Mouse (Mus musculus): Measurements from ENCODE around the gene Fam241a.

Gene Fam241a

DNA sequence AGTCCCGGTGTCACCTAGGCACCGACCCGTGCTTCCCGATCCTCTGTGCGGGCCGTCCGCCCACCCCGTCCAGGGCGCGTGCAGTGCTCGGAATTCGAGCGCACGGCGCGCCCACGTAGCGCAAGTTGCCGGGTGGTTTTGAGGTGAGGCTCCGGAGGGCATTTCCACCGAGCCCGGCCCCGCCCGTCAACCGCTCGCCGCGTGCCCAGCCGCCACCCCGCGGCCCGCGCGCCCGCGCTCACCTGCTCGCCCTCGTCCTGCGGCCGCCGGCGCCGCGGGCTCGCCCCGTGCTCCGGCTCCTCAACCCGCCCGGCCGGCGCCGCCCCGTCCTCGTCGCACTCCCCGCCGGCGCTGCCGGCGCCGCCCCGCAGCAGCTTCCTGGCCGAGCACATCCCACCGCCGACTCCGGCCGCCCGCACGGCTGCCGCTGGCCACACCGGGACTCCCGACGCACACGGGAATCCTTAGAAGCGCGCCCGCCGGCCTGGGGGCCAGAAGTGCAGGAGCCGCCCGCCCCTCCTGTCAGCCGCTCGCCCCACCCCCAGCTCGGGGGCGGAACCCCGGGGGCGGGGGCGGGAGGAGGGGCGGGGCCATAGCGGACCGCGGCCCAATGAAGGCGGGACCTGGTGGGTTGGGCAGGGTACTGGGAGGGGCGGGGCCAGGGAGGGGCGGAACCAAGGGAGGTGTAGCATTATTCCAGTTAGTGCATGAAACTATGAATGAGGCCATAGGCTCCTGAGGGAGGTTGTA is at the start of gene Fam241a:
Gene Fam241a, minus strand, starts transcription at position 533 of the 750 bp plus-strand sequence.
- peak; percentile 47 to 63 for DNase-seq (ENCODE audit: low spot score in 2 of 2)

DNA sequence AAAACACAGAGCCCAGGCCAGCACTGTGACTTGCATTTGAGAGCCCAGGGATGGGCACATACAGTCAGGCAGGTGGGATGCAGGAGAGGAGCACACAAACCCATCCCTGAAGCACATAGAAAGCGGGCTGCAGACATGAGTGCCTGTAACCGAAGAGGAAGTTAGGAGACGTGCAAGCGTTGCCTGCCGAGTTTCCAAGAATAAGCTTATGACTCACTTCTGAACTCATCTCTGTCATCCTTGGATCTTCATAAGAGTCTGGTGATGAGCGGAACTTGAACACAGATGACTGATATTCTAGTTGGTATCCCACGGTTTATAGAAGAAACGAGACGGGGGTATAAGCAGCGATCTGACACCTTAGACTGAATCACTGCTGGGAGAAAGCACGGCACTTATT is 36.3 kb upstream of the Fam241a start:
- DNase-seq (ENCODE audit: low spot score in 2 of 2) = peak; percentile 16 to 21

DNA sequence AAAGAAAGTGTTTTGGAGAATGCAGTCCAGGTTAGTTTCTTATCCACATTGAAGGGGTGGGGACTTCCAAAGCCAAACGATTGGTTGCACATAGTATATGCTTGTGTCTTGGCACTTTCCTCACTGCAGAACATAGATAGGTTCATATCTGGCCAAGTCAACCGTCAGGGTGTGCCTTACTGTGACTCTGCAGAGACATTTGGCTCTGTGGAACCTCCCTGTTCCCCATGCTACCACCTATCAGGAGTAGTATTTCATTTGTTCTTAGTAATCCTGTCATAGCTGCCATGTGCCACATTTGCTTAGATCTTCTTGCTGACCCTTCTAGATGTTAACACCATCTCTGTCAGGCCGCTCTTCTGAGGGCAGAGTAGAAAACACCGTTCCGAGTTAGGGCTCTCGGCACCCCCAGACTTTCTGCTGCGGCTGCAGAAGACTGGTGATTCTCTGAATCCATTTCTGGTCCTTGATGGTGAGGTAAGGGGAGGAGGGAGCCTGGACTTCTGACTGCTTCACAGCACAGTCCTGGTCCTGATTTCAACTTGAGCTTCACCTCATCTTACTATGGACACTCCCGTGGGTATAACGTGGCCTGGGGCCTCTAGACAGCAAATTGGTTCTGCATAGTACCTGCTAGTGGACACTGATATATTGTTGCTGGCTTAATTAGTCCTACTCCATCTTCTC is 34.3 kb upstream of the Fam241a start:
- DNase-seq (ENCODE audit: low spot score in 2 of 2) = no peak

DNA sequence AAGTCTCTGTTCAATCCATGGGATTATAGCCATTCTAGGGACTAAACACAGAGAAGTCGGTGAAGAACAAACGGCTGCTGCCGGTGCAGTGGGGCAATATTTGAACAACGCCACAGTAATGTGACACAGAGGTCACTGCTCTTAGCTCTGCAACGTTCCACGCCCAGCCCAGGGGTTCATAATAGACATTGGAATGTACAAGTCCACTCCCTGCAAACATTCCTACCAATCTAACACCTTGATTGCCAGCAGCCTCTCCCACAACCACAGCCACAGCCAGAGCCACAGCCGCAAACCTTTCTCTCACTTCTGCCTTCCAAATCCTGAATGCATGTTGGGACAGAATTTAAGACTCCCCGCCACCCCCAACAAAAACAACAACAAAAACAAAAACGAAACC is 33.8 kb upstream of the Fam241a start:
- DNase-seq (ENCODE audit: low spot score in 2 of 2) = no peak

DNA sequence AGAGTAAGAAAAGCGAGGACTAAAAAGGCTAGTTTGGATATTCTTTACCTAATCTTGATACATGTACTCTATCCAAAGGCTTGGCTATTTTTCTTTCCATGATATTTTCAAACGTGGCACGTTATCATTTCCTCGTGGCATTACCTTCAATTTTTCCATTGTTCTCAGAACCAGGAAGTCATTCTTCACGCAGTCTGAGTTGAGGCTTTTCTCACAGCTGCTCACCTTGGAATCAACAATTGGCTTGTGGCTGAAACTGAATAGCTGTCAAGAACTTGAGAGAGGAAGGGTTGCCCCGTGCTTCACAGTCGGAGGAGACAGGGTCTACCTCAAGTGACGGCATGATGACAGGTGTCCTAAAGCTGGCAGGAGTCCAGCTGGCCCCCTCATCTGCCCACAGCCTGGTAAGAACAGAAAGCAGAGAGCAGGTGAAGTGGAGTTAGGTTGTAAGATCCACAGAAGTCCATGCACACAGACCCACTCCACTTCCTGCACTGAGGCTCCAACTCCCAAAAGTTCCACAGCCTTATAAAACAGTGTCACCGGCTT is 30.6 kb upstream of the Fam241a start:
- DNase-seq (ENCODE audit: low spot score in 2 of 2) = no peak

DNA sequence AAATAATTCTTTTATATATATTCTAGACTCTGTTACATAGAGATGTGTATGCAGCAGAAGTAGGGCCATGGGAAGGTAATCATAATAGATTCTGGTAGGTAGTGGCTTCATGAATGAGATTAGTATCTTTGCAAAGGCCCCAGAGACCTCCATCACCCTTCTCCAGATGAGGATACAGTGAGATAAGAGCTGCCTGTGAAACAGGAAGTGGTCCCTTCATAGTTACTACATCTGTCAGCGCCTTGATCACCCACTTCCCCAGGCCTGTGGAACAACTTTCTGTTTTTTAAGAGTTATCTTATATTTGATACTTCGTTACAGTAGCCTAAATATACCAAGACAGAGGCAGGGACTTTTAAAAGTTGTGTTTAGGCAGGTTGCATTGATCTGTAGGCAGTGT is 28.3 kb upstream of the Fam241a start:
- DNase-seq (ENCODE audit: low spot score in 2 of 2) = no peak

DNA sequence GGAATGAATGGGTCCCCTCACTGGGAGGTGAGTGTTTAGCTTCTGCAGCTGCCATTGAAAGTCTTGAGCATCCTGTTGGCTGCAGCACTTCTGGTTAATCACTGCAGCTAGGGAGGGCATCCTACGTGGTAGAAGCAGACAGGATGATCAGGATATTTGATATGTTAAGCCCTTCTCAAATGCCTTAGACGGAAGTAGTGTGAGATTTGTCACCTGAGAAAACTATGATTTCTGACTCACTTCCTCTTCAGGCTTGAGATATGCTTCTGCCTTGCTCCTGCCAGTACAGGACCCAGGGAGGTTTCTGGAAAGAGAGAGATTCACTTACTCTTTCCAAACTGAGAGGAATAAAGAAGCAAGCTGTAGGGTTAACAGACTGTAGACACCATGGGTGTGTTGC is 27.1 kb upstream of the Fam241a start:
- DNase-seq (ENCODE audit: low spot score in 2 of 2) = no peak

DNA sequence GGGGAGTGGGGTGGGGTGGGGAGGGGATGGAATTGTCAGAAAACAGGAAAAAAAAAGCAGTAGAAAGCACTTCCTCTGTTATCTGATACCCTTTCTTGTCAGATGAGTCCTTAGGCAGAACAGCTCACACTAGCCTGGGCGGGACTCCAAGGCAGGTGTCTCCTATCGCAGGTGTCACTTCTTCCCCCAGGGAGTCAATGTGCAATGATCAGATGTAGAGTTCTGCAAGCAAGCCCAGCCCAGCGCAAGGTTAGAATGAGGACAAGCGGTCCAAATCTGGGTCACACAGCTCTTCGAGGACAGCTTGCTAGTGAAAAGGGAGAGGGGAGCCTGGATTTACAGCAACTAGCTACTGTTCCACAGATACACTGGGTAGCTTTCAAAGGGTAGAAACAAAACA is 26.0 kb upstream of the Fam241a start:
- DNase-seq (ENCODE audit: low spot score in 2 of 2) = no peak

DNA sequence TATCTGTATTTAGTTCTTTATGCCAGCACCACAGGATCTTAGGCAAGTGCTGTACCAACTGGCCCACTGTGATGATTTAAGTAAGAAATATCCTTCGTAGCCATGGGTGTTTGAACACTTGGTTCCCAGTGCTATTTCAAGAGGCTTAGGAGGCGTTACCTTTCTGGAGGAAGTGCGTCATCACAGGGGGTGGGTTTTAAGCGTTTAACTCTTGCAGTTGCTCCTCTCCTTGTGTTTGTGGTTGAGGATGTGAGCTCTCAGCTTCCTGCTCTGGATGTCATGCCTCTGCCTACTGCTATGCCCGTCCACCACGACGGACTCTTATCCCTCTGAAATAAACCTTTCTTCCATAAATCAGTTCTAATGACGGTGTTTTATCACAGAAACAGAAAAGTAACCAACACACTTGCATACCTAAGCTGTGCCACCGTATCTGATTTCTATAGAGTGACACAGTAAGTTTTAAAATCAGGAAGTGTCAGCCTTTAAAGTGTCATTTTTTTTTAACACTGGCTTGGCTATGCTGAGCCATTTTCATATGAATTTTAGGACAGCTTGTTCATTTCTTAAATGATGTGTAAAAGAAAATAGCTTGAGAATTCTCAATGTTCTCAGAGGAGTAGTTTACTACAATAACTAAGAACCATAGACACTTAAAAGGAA is 22.0 kb upstream of the Fam241a start:
- DNase-seq (ENCODE audit: low spot score in 2 of 2) = no peak

DNA sequence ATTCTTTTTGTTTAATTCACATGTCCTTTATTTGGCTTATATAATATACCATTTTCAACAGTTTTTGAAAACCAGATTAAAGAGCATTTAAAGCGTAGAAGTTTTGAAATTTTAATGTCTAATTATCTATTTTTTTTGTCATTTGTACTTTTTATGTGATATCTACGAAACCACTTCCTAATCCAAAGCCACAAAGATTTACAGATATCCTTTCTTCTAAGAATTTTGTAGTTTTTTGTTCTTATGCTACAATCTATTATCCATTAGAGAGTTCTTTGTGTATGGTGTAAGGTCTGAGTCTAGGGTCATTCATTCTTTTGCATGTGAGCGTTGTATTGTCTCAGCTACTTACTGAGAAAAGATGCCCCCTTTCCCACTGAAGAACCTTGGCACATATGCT is 21.4 kb upstream of the Fam241a start:
- no peak for DNase-seq (ENCODE audit: low spot score in 2 of 2)

DNA sequence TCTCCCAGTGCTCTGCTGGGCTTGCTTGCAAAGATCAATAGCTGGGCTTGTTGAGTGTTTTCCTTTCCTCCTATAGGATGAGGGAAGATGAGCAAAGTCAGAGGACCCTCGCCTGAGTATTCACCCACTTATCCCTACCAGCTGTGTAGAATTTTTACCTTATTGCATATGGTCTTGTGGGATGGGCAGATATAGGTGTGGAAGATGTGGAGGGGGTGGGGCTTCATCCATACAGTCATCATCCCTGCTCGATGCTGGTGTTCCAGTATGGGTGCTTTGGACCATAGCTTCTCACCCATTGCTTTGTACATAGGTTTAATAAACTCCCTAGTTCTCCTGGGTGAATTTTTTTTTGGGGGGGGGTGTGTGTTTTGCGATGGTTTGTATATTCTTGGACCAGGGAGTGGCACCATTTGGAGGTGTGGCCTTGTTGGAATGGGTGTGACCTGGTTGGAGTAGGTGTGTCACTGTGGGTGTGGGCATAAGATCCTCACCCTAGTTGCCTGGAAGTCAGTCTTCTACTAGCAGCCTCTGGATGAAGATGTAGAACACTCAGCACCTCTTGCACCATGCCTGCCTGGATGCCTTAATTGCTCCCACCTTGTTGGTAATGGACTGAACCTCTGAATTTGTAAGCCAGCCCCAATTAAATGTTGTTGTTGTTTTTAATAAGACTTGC is 19.7 kb upstream of the Fam241a start:
- DNase-seq (ENCODE audit: low spot score in 2 of 2) = no peak

DNA sequence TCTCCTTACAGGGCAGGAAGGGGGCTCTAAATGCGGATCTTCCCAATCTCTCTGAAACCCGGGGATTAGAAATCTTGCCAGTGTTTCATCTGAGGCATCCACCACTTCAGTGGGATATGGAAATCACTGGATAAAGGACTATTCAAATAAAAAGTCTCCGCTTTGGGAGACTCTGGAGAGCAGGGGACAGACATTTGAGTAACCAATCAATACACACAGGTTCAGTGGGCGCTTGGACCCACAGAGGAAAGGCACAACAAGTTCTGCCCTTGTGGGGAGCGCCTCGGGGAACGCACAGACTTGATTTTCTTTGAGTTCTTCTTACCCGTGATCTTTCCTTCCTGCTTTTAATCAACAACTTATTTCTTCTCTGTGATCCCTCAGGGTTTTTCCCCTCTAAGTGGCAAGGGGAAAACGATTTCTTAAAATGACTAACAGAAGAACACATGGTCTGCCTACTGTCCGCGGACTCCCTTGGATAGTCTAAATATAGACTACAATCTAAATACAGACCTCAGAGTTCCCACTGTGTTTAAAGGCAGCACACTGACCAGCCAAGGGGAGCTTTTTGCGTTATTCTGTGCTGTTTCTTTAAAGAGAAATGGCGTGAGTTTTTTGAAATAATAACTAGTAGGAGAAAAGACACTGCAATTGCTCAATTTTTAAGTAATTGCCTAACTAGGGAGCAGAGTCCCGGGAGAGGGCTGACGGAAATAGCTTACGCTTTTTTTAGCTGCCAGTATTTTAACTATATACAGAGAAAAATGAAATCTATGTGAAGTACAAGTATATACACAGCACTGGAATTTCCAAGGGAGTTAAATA is 18.0 kb upstream of the Fam241a start:
- peak in 1 of 2 experiments; percentile 14 for DNase-seq (ENCODE audit: low spot score in 2 of 2)

DNA sequence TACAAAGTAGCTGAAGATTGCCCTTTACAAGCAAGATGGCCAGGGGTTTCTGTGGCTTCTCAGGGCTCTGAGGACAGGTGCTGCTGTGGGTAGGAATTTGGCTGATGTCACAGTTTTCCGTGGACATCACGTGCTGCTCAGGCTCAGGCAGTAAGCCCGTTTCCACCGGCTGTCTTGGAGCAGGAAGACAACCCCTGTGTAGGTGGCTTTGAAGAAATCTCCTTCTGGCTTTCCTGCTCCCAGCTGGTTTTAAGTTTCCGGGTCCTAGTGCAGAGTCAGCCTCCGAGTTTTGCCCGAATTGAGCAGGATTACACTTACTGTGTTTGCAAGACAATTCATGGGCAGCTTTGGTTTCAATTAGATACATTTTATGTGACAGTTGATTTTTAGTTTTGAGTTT is 13.8 kb upstream of the Fam241a start:
- no peak for DNase-seq (ENCODE audit: low spot score in 2 of 2)

DNA sequence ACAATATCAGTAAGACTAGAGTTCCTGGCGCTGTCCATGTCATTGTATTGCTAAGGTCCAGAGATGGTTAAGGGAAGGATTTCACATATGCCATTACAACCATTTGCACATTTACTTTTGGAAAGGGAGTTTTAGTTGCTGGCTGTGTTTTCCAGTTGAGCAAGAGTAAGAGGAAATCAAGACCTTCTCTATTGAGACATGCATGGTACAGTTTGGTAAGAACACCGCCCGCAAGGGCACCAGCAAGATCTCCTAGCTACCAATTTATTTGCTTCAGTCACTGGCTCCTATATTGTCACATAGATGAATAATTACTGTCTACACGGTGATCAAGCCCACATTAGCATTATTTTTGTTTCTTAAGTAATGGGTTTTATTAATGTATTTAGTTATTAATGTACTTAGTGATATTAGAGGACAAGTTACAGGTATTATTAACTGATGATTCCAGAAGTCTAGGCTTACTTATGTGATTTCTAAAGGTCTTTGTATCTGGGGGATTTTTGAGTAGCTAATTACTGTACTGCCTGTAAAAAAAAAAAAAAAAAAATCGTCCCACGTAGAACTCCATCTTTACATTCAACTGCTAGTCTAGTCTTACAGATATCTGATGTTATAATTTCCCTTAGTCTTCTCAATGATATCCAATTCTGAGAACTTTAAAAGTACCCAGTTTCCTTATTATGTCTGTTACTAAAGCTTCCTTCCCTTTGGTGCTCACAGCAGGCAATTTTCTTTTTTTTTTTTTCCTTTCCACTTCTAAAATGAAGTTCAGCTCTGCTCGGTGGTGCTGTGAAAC is 944 bp downstream of the Fam241a start:
- DNase-seq (ENCODE audit: low spot score in 2 of 2) = no peak

DNA sequence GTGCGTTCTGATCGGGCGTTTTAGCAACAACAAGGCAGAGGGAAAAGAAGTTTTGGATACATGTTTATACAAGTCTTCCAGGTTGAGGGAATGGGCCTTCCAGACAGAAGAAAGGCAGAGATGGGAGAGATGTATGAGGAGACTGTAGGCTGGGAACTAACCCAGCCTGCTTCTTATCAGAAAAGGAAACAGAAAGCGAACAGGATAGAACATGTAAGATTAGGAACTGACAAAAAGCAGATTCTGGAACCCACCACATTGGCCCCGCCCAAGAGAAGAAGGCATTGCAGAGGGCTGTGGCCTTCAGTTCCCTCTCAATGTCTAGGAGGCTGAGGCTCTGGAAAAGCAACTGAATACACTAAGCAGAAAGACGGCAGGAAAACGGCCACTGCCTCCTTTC is 2.2 kb downstream of the Fam241a start:
- DNase-seq (ENCODE audit: low spot score in 2 of 2) = no peak

DNA sequence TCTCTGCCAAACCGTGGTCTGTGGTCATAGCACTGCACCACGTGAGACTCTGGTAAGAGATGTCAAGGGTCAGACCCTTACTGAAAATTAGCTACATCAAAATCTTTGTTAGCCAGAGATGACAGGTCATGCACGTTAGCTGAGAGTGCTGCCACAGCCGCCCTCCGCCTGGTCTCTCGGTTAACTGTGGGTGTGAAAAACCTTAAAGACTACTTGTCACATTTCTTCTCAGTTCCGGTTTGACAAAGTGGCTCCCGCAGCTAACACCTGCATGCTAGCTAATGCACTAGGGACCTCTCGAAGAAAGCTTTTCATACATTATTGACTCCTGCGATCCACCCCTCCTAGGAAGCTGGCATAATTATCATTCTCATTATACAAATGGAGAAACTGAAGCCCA is 4.2 kb downstream of the Fam241a start:
- DNase-seq (ENCODE audit: low spot score in 2 of 2) = no peak

DNA sequence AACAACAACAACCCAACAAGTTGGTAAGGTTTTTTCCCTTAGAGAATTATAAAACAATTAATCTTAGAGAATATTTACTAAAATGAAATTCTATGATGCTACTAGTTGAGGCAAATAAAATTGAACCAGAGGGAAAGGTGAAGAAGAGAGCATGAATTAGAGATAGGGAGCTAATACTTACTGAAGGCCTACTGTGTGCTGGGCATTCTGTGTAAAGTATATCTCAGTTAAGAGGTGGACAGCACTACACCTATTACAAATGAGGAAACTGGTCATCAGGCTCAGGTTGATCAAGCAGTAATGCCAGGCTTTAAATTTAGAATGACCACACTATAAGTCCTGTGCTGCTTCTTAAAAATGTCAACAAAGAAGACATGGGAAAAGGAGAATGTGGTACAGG is 6.1 kb downstream of the Fam241a start:
- no peak for DNase-seq (ENCODE audit: low spot score in 2 of 2)

DNA sequence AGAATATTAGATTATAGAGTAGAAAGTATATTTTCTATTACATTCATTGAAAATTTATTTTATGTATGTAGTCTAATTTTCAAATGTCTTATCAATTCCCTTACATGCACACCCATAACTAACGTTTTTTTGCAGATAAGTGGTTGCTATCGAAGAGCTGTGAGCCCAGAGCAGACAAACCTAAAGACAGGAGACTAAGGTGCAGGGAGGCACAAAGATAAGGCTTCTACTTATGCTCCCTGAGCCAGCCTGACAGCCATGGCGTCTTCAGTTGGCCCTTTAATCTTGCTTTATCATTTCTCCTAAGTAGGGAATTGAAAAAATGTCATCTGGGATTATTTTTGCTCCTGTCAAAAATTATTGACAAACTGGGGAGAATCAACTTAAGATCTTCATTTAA is 6.6 kb downstream of the Fam241a start:
- DNase-seq (ENCODE audit: low spot score in 2 of 2) = no peak

DNA sequence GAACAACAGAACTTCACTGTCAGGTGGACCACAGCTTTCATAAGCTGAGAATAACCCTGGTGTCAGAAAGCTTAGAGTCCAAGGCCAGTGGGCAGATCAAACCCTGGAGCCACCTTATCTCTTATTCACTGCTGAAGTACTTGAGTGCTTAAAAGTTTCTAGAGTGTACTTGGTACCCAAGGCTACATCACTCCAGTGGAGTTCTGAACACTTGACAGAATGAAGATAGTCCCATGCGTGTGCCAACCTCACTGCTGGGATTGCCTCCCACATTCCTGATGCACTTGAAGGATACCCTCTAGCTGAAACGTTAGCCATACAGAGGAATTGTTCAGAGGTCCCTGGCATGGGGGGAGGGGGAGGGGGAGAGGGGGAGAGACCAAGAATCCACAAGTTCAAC is 14.4 kb downstream of the Fam241a start:
- no peak for DNase-seq (ENCODE audit: low spot score in 2 of 2)

DNA sequence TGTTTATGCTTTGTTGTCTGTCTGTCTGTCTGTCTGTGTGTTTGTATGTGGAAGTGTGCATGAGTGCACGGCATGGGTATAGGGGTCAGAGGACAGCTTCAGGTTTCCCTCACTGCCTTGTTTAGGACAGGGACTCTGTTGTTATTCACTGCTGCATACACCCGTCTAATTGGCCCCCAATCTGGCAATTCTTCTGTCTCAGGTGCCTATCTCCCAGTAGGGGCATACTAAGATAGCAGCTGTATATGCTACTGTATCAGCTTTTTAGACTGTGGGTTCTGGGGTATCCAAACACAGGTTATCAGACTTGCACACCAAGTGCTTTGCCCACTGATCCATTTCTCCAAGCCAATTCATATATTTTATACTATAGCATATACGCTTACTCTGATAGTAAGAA is 16.2 kb downstream of the Fam241a start:
- DNase-seq (ENCODE audit: low spot score in 2 of 2) = no peak

Data from right cerebral cortex, adult 2 months (tissue).